Mouse (Mus musculus): ENCODE results near the gene AI464131.
"Not testable (repeated sequence)": the region's sequence is repeated elsewhere in the genome, so short reads cannot be mapped to it uniquely, and the experiment has no call there.

Gene AI464131

GRCm38 (mm10) chr4:41470051-41470683 is 32.7 kb downstream of the AI464131 start:
- no peak for DNase-seq (ENCODE audit: low spot score in 2 of 2)

- DNase-seq (ENCODE audit: low spot score in 2 of 2), result no peak
Observed at GRCm38 (mm10) chr4:41469199-41469598, 33.7 kb downstream of the AI464131 start.

- peak; percentile 47 to 62 for DNase-seq (ENCODE audit: low spot score in 2 of 2)
Observed at GRCm38 (mm10) chr4:41468396-41469080, 34.3 kb downstream of the AI464131 start.

- no peak for DNase-seq (ENCODE audit: low spot score in 2 of 2)
Observed at GRCm38 (mm10) chr4:41465287-41465665, 37.6 kb downstream of the AI464131 start.

- DNase-seq (ENCODE audit: low spot score in 2 of 2), result peak; percentile 90 to 97
Observed at GRCm38 (mm10) chr4:41464345-41465286, 38.3 kb downstream of the AI464131 start, which contains the start of the genes Kif24 and Nudt2. Gene Kif24 (minus strand): TSS chr4:41464887. Gene Nudt2 (plus strand): TSS chr4:41465151.

- DNase-seq (ENCODE audit: low spot score in 2 of 2), result not testable (repeated sequence)
Observed at GRCm38 (mm10) chr4:41463051-41463738, 39.7 kb downstream of the AI464131 start.

GRCm38 (mm10) chr4:41460690-41461089 is 42.2 kb downstream of the AI464131 start:
- no peak for DNase-seq (ENCODE audit: low spot score in 2 of 2)

GRCm38 (mm10) chr4:41447595-41447994 is 55.3 kb downstream of the AI464131 start:
- no peak for DNase-seq (ENCODE audit: low spot score in 2 of 2)

Measured in frontal cortex, postnatal 25 days (tissue).